Mouse (Mus musculus): ENCODE data around the gene Zwilch. TPM values are rescaled to one million over a fixed set of nuclear protein-coding genes. Genes with fewer than 3 reads are reported as not detected.
"Not testable (repeated sequence)": the region's sequence is repeated elsewhere in the genome, so short reads cannot be mapped to it uniquely, and the experiment has no call there.

Gene Zwilch
- total RNA-seq, 1 experiment: 99.2 TPM

DNA sequence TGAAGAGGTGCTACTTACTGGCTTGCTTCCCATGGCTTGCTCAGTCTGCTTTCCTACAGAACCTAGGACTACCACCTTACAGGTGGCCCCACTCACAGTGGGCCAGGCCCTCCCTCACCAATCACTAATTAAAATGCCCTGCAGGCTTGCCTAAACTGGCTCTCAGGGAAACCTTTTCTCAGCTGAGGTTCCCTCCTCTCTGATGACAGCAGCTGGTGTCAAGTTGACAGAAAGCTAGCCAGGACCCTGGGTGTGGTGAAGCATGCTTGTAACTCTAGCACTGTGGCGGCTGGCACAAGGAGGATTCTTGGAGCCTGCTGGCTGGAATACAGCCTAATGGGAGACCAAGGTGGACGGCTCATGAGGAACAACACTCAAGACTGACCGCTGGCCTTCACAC is 47.6 kb downstream of the Zwilch start:
- DNase-seq (ENCODE audit: low read depth, low spot score): no peak
- in situ Hi-C loops (cut with MboI; ENCODE audit: low sequenced_read_pairs in 2 of 2, unreplicated experiment in 2 of 2): no loop called here
- Histone ChIP-seq H3K27ac (ENCODE audit: insufficient read depth, low read depth, low read length, poor library complexity, severe bottlenecking) (peak overlapping the region; percentile 60), H3K36me3 (ENCODE audit: control insufficient read depth, insufficient read depth, low read length, poor library complexity, severe bottlenecking) (no peaks in the 10 kb centered on the region), H3K9ac (ENCODE audit: insufficient read depth, low read depth, low read length, poor library complexity, severe bottlenecking) (0 out of 2 replicates have a peak overlapping the region, but pooled peaks have one; percentile 15), H3K9me3 (ENCODE audit: control insufficient read depth, insufficient read depth, low read depth, low read length) (no peaks in the 10 kb centered on the region), H3K4me1 (ENCODE audit: control insufficient read depth in 2 of 2, insufficient read depth in 2 of 2, low read length in 2 of 2, poor library complexity in 1 of 2) (peaks cover 8 to 29% of the 10 kb centered on the region in 2 experiments), H3K4me3 (ENCODE audit: insufficient read depth in 1 of 2, low read depth in 1 of 2, low read length in 2 of 2, poor library complexity in 1 of 2, severe bottlenecking in 1 of 2) (no peak overlapping the region)
- TF ChIP-seq HCFC1 (IDR thresholded peaks at IDR 0.05; ENCODE audit: borderline replicate concordance, insufficient read depth, low read length) (no peak), ZNF384 (IDR thresholded peaks at IDR 0.05; ENCODE audit: low read depth, low read length) (no peak), ZC3H11A (IDR thresholded peaks at IDR 0.05; ENCODE audit: borderline replicate concordance, low read depth, low read length) (no peak), CHD2 (IDR thresholded peaks at IDR 0.05; ENCODE audit: low read depth, low read length) (no peak), MAFK (IDR thresholded peaks at IDR 0.05; ENCODE audit: insufficient read depth, low read depth, low read length) (no peak)

DNA sequence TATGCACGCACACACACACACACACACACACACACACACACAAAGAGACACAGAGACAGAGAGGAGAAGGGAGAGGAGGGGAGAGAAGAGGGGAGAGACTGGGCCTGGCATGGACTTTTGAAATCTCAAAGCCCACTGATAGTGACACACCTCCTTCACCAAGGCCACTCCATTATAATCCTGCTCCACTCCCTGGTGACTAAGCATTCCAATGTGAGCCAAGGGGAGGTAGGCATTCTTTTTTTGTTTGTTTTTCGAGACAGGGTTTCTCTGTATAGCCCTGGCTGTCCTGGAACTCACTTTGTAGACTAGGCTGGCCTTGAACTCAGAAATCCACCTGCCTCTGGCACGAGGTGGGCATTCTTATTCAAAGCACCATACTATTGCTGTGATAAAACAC is 48.1 kb downstream of the Zwilch start:
- Histone ChIP-seq H3K27ac (ENCODE audit: insufficient read depth, low read depth, low read length, poor library complexity, severe bottlenecking) (peak overlapping the region; percentile 4; the same call in 1 of the 2 replicates), H3K4me1 (ENCODE audit: control insufficient read depth in 2 of 2, insufficient read depth in 2 of 2, low read length in 2 of 2, poor library complexity in 1 of 2) (peaks cover 8 to 29% of the 10 kb centered on the region in 2 experiments)
- H3K9me3 ChIP-seq (ENCODE audit: control insufficient read depth, insufficient read depth, low read depth, low read length); DNase-seq (ENCODE audit: low read depth, low spot score); H3K9ac ChIP-seq (ENCODE audit: insufficient read depth, low read depth, low read length, poor library complexity, severe bottlenecking); H3K36me3 ChIP-seq (ENCODE audit: control insufficient read depth, insufficient read depth, low read length, poor library complexity, severe bottlenecking); H3K4me3 ChIP-seq (ENCODE audit: insufficient read depth in 1 of 2, low read depth in 1 of 2, low read length in 2 of 2, poor library complexity in 1 of 2, severe bottlenecking in 1 of 2); in situ Hi-C loops (cut with MboI; ENCODE audit: low sequenced_read_pairs in 2 of 2, unreplicated experiment in 2 of 2): not testable (repeated sequence)
- peak; percentile 56 for TF ChIP-seq MAFK (IDR thresholded peaks at IDR 0.05; ENCODE audit: insufficient read depth, low read depth, low read length)

DNA sequence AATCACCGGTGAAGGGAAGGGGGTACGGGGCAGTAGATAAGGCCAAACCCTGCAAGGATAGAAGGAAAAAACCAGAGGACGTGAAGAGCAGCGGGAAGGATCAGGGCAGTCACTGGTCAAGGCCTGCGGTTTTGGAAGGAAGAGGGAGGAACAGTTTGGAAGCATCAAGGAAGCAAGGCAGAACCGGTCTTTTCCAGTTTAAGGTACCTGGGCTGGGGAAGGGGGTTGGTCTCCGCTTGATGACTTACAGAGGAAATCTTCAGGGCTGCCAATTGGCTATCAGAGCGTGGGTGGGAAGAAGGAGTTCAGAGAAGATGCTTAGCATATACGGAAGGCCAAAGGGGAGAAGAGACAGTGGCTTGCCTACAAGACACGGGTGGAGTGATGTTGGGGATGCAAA is 50.3 kb downstream of the Zwilch start:
- H3K4me3 ChIP-seq (ENCODE audit: insufficient read depth in 1 of 2, low read depth in 1 of 2, low read length in 2 of 2, poor library complexity in 1 of 2, severe bottlenecking in 1 of 2): peak overlapping the region in 1 of 2 experiments; percentile 18; a peak in 1 of 4 replicates
- no peaks in the 10 kb centered on the region for H3K36me3 ChIP-seq (ENCODE audit: control insufficient read depth, insufficient read depth, low read length, poor library complexity, severe bottlenecking)
- in situ Hi-C loops (cut with MboI; ENCODE audit: low sequenced_read_pairs in 2 of 2, unreplicated experiment in 2 of 2): no loop called here
- no peaks in the 10 kb centered on the region for H3K9me3 ChIP-seq (ENCODE audit: control insufficient read depth, insufficient read depth, low read depth, low read length)
- peaks cover 8 to 29% of the 10 kb centered on the region in 2 experiments for H3K4me1 ChIP-seq (ENCODE audit: control insufficient read depth in 2 of 2, insufficient read depth in 2 of 2, low read length in 2 of 2, poor library complexity in 1 of 2)
- DNase-seq (ENCODE audit: low read depth, low spot score): peak; percentile 75
- peak overlapping the region; percentile 14; the same call in 1 of the 2 replicates for H3K9ac ChIP-seq (ENCODE audit: insufficient read depth, low read depth, low read length, poor library complexity, severe bottlenecking)
- H3K27ac ChIP-seq (ENCODE audit: insufficient read depth, low read depth, low read length, poor library complexity, severe bottlenecking): no peak overlapping the region
- TF ChIP-seq CHD2 (IDR thresholded peaks at IDR 0.05; ENCODE audit: low read depth, low read length) (no peak), ZC3H11A (IDR thresholded peaks at IDR 0.05; ENCODE audit: borderline replicate concordance, low read depth, low read length) (no peak), HCFC1 (IDR thresholded peaks at IDR 0.05; ENCODE audit: borderline replicate concordance, insufficient read depth, low read length) (no peak), ZNF384 (IDR thresholded peaks at IDR 0.05; ENCODE audit: low read depth, low read length) (no peak), MAFK (IDR thresholded peaks at IDR 0.05; ENCODE audit: insufficient read depth, low read depth, low read length) (no peak)

DNA sequence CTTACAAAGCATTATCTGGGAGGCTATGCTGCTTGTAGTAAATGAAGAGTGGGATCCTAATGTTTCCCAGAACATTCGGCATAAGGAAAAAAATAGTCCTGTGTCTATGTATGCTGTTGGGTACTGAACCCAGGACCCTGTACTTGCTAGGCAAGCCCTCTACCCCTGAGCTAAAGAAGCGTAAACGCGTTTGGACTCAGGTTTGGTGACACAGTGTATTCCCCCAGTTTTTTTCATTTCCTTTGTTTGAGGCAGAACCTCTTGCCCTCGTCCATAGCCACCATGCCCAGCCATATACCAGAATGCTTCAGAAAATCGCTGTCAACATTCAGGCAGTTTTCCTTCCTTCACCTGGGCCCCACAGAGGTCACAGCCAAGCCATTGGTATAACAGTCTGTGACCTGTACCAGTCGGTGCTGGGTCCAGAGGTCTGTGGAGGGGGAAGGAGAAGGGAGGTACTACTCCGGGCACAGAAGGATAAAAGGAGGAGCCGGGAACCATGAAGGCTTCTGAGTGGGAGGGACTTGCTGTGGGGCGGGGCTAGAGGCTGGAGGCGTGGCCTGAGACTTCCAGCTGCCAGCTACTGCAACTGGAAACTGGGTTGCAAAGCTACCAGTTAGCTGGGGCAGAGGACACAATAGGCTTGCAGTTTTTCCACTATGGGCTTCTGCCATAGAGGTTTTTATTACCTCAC is 52.2 kb downstream of the Zwilch start:
- no peaks in the 10 kb centered on the region for H3K9me3 ChIP-seq (ENCODE audit: control insufficient read depth, insufficient read depth, low read depth, low read length)
- no peak for TF ChIP-seq ZC3H11A (IDR thresholded peaks at IDR 0.05; ENCODE audit: borderline replicate concordance, low read depth, low read length)
- no peak for TF ChIP-seq HCFC1 (IDR thresholded peaks at IDR 0.05; ENCODE audit: borderline replicate concordance, insufficient read depth, low read length)
- no peak for TF ChIP-seq CHD2 (IDR thresholded peaks at IDR 0.05; ENCODE audit: low read depth, low read length)
- no peak for TF ChIP-seq ZNF384 (IDR thresholded peaks at IDR 0.05; ENCODE audit: low read depth, low read length)
- no peak for TF ChIP-seq MAFK (IDR thresholded peaks at IDR 0.05; ENCODE audit: insufficient read depth, low read depth, low read length)
- H3K9ac ChIP-seq (ENCODE audit: insufficient read depth, low read depth, low read length, poor library complexity, severe bottlenecking): peak overlapping the region; percentile 53; the same call in 1 of the 2 replicates
- H3K4me1 ChIP-seq (ENCODE audit: control insufficient read depth in 2 of 2, insufficient read depth in 2 of 2, low read length in 2 of 2, poor library complexity in 1 of 2): peaks cover 5 to 24% of the 10 kb centered on the region in 2 experiments
- H3K27ac ChIP-seq (ENCODE audit: insufficient read depth, low read depth, low read length, poor library complexity, severe bottlenecking): no peak overlapping the region
- peak; percentile 86 for DNase-seq (ENCODE audit: low read depth, low spot score)
- in situ Hi-C loops (cut with MboI; ENCODE audit: low sequenced_read_pairs in 2 of 2, unreplicated experiment in 2 of 2): no loop called here
- no peaks in the 10 kb centered on the region for H3K36me3 ChIP-seq (ENCODE audit: control insufficient read depth, insufficient read depth, low read length, poor library complexity, severe bottlenecking)
- H3K4me3 ChIP-seq (ENCODE audit: insufficient read depth in 1 of 2, low read depth in 1 of 2, low read length in 2 of 2, poor library complexity in 1 of 2, severe bottlenecking in 1 of 2): peak overlapping the region; percentile 45 to 54; a peak in 3 of 4 replicates
